Mouse (Mus musculus) CH12.LX (cell line): ENCODE measurements around the gene Gm16181. TPM values are rescaled to one million over a fixed set of nuclear protein-coding genes. Genes with fewer than 3 reads are reported as not detected.

Experiments
- DNase-seq: peaks from one replicate; pipeline ENCODE4 v3.0.0-alpha.2; 2013; ENCODE audit errors: extremely low read depth
- H3K27ac ChIP-seq: 2 replicates; pipeline ENCODE4 v1.5.1; 2012; ENCODE audit warnings: low read depth, mild to moderate bottlenecking, control low read depth, moderate library complexity; ENCODE audit not compliant: insufficient read depth
- H3K27me3 ChIP-seq: replicated peaks from 2 replicates; pipeline ENCODE3; 2012; ENCODE audit warnings: inconsistent platforms
- H3K36me3 ChIP-seq, 2 experiments: replicated peaks in 1 of 2; 2 replicates each; pipeline versions ENCODE3 to v1.6.1; 2012; ENCODE audit warnings: inconsistent platforms in 1 of 2, low read length in 1 of 2, mild to moderate bottlenecking in 1 of 2, mixed read lengths in 1 of 2, moderate library complexity in 1 of 2; ENCODE audit not compliant: control insufficient read depth in 1 of 2, insufficient read depth in 1 of 2
- H3K4me1 ChIP-seq, 2 experiments: 2 replicates each; pipeline ENCODE4 v1.6.1; 2012; ENCODE audit warnings: inconsistent platforms in 1 of 2, moderate library complexity in 1 of 2; ENCODE audit not compliant: insufficient read depth in 2 of 2, control insufficient read depth in 1 of 2
- H3K4me2 ChIP-seq: 2 replicates; pipeline ENCODE4 v1.6.1; 2012; ENCODE audit warnings: low read depth, mild to moderate bottlenecking, control low read depth; ENCODE audit not compliant: poor library complexity, insufficient read depth, severe bottlenecking
- H3K4me3 ChIP-seq, 3 experiments: fragments of 150-350 bp in 1 of 3; sonication (generic) in 1 of 3; replicated peaks in 1 of 3; 2 replicates each; pipeline versions ENCODE3 to v1.5.1; 2011 to 2012; ENCODE audit warnings: low read depth in 2 of 3, low read length in 2 of 3, mild to moderate bottlenecking in 2 of 3, moderate library complexity in 2 of 3, control low read depth in 1 of 3, improper control_type of control experiment in 1 of 3, inconsistent platforms in 1 of 3, mixed read lengths in 1 of 3; ENCODE audit not compliant: poor library complexity in 1 of 3
- H3K79me2 ChIP-seq: replicated peaks from 2 replicates; pipeline ENCODE4 v1.6.1; 2012; ENCODE audit warnings: mild to moderate bottlenecking, moderate library complexity; ENCODE audit not compliant: control insufficient read depth, poor library complexity, insufficient read depth, severe bottlenecking; ENCODE audit errors: extremely low read depth
- H3K9ac ChIP-seq: 2 replicates; pipeline ENCODE4 v1.6.1; 2012; ENCODE audit warnings: low read depth, mild to moderate bottlenecking, control low read depth, moderate library complexity; ENCODE audit not compliant: insufficient read depth
- H3K9me3 ChIP-seq: replicated peaks from 2 replicates; pipeline ENCODE3; 2012; ENCODE audit warnings: low read length, inconsistent platforms, mixed read lengths
- BHLHE40 ChIP-seq: IDR thresholded peaks from 2 replicates; pipeline ENCODE4 v1.6.1; 2011; ENCODE audit warnings: mild to moderate bottlenecking, low read depth, low read length, improper control_type of control experiment
- CHD1 ChIP-seq: IDR thresholded peaks from 2 replicates; pipeline ENCODE4 v1.6.1; 2012; ENCODE audit warnings: low read depth, low read length, improper control_type of control experiment, inconsistent platforms
- CHD2 ChIP-seq: IDR thresholded peaks from 2 replicates; pipeline ENCODE4 v1.6.1; 2011; ENCODE audit warnings: low read length, improper control_type of control experiment
- CTCF ChIP-seq, 2 experiments: IDR thresholded peaks in 1 of 2; conservative IDR thresholded peaks in 1 of 2; 2 replicates each; pipeline ENCODE4 v1.5.1; 2011 to 2012; ENCODE audit warnings: low read depth in 2 of 2, low read length in 2 of 2, improper control_type of control experiment in 1 of 2, inconsistent platforms in 1 of 2, mild to moderate bottlenecking in 1 of 2, moderate library complexity in 1 of 2
- E2F4 ChIP-seq: IDR thresholded peaks from 2 replicates; pipeline ENCODE4 v1.6.1; 2011; ENCODE audit warnings: low read depth, low read length, improper control_type of control experiment; ENCODE audit not compliant: insufficient replicate concordance
- ELF1 ChIP-seq: IDR thresholded peaks from 2 replicates; pipeline ENCODE4 v1.6.1; 2014; ENCODE audit warnings: low read depth, mild to moderate bottlenecking, inconsistent platforms, low read length, improper control_type of control experiment
- EP300 ChIP-seq: IDR thresholded peaks from 2 replicates; pipeline ENCODE4 v1.6.1; 2011; ENCODE audit warnings: low read length, improper control_type of control experiment
- ETS1 ChIP-seq: conservative IDR thresholded peaks from 2 replicates; pipeline ENCODE4 v1.6.1; 2012; ENCODE audit warnings: low read depth, mild to moderate bottlenecking, inconsistent platforms, low read length, improper control_type of control experiment, moderate library complexity
- GABPA ChIP-seq: IDR thresholded peaks from 2 replicates; pipeline ENCODE4 v1.6.1; 2012; ENCODE audit warnings: low read depth, low read length, improper control_type of control experiment, inconsistent platforms; ENCODE audit not compliant: insufficient replicate concordance
- HCFC1 ChIP-seq: IDR thresholded peaks from 2 replicates; pipeline ENCODE4 v1.6.1; 2012; ENCODE audit warnings: low read depth, mild to moderate bottlenecking, inconsistent platforms, low read length, improper control_type of control experiment
- IRF4 ChIP-seq: IDR thresholded peaks from 2 replicates; pipeline ENCODE4 v1.6.1; 2014; ENCODE audit warnings: low read depth, mild to moderate bottlenecking, inconsistent platforms, low read length, improper control_type of control experiment
- JUN ChIP-seq: IDR thresholded peaks from 2 replicates; pipeline ENCODE4 v1.6.1; 2011; ENCODE audit warnings: low read depth, mild to moderate bottlenecking, low read length, improper control_type of control experiment, moderate library complexity; ENCODE audit not compliant: insufficient read depth
- JUND ChIP-seq: conservative IDR thresholded peaks from 2 replicates; pipeline ENCODE4 v1.6.1; 2011; ENCODE audit warnings: low read depth, low read length, improper control_type of control experiment
- KAT2A ChIP-seq: IDR thresholded peaks from 2 replicates; pipeline ENCODE4 v1.6.1; 2012; ENCODE audit warnings: low read length, improper control_type of control experiment, inconsistent platforms; ENCODE audit not compliant: insufficient replicate concordance
- MAFK ChIP-seq: IDR thresholded peaks from 2 replicates; pipeline ENCODE4 v1.6.1; 2011; ENCODE audit warnings: low read length, improper control_type of control experiment; ENCODE audit not compliant: insufficient replicate concordance
- MAX ChIP-seq: IDR thresholded peaks from 2 replicates; pipeline ENCODE4 v1.6.1; 2011; ENCODE audit warnings: low read length, improper control_type of control experiment
- MAZ ChIP-seq: IDR thresholded peaks from 2 replicates; pipeline ENCODE4 v1.6.1; 2012; ENCODE audit warnings: low read depth, mild to moderate bottlenecking, inconsistent platforms, low read length, improper control_type of control experiment, moderate library complexity
- MEF2A ChIP-seq: IDR thresholded peaks from 2 replicates; pipeline ENCODE4 v1.6.1; 2014; ENCODE audit warnings: low read depth, mild to moderate bottlenecking, inconsistent platforms, low read length, improper control_type of control experiment, borderline replicate concordance
- MXI1 ChIP-seq: IDR thresholded peaks from 2 replicates; pipeline ENCODE4 v1.6.1; 2011; ENCODE audit warnings: mild to moderate bottlenecking, low read depth, low read length, improper control_type of control experiment
- MYC ChIP-seq: IDR thresholded peaks from 2 replicates; pipeline ENCODE4 v1.6.1; 2011; ENCODE audit warnings: low read depth, mild to moderate bottlenecking, improper control_type of control experiment, low read length
- NELFE ChIP-seq: IDR thresholded peaks from 2 replicates; pipeline ENCODE4 v1.6.1; 2011; ENCODE audit warnings: low read depth, low read length, improper control_type of control experiment
- NRF1 ChIP-seq: IDR thresholded peaks from 2 replicates; pipeline ENCODE4 v1.6.1; 2014; ENCODE audit warnings: low read depth, mild to moderate bottlenecking, inconsistent platforms, low read length, improper control_type of control experiment, moderate library complexity
- PAX5 ChIP-seq: IDR thresholded peaks from 2 replicates; pipeline ENCODE4 v1.6.1; 2012; ENCODE audit warnings: low read length, inconsistent platforms, mixed read lengths
- POLR2A ChIP-seq: IDR thresholded peaks from 2 replicates; pipeline ENCODE4 v1.6.1; 2011; ENCODE audit warnings: low read depth, mild to moderate bottlenecking, improper control_type of control experiment, low read length
- POLR2AphosphoS2 ChIP-seq: IDR thresholded peaks from 2 replicates; pipeline ENCODE4 v1.6.1; 2011; ENCODE audit warnings: low read depth, low read length, improper control_type of control experiment
- RAD21 ChIP-seq: IDR thresholded peaks from 2 replicates; pipeline ENCODE4 v1.6.1; 2011; ENCODE audit warnings: low read depth, mild to moderate bottlenecking, low read length, improper control_type of control experiment, moderate library complexity
- RCOR1 ChIP-seq: conservative IDR thresholded peaks from 2 replicates; pipeline ENCODE4 v1.6.1; 2012; ENCODE audit warnings: low read depth, mild to moderate bottlenecking, inconsistent platforms, low read length, improper control_type of control experiment
- SIN3A ChIP-seq: IDR thresholded peaks from 2 replicates; pipeline ENCODE4 v1.6.1; 2012; ENCODE audit warnings: low read length, improper control_type of control experiment, inconsistent platforms
- SMC3 ChIP-seq: IDR thresholded peaks from 2 replicates; pipeline ENCODE4 v1.6.1; 2011; ENCODE audit warnings: low read depth, low read length, improper control_type of control experiment
- TBP ChIP-seq: conservative IDR thresholded peaks from 2 replicates; pipeline ENCODE4 v1.6.1; 2011; ENCODE audit warnings: low read depth, low read length, improper control_type of control experiment
- TCF12 ChIP-seq: IDR thresholded peaks from 2 replicates; pipeline ENCODE4 v1.6.1; 2014; ENCODE audit warnings: low read depth, mild to moderate bottlenecking, inconsistent platforms, low read length, improper control_type of control experiment
- UBTF ChIP-seq: IDR thresholded peaks from 2 replicates; pipeline ENCODE4 v1.6.1; 2012; ENCODE audit warnings: low read depth, mild to moderate bottlenecking, inconsistent platforms, low read length, improper control_type of control experiment, moderate library complexity
- USF1 ChIP-seq: IDR thresholded peaks from 2 replicates; pipeline ENCODE4 v1.6.1; 2014; ENCODE audit warnings: low read depth, mild to moderate bottlenecking, inconsistent platforms, low read length, improper control_type of control experiment
- USF2 ChIP-seq: conservative IDR thresholded peaks from 2 replicates; pipeline ENCODE4 v1.6.1; 2011; ENCODE audit warnings: low read depth, low read length, improper control_type of control experiment
- ZC3H11A ChIP-seq: IDR thresholded peaks from 2 replicates; pipeline ENCODE4 v1.6.1; 2012; ENCODE audit warnings: low read depth, mild to moderate bottlenecking, inconsistent platforms, low read length, improper control_type of control experiment
- ZKSCAN1 ChIP-seq: IDR thresholded peaks from 2 replicates; pipeline ENCODE4 v1.6.1; 2012; ENCODE audit warnings: low read depth, inconsistent platforms, low read length, improper control_type of control experiment, borderline replicate concordance
- ZMIZ1 ChIP-seq: IDR thresholded peaks from 2 replicates; pipeline ENCODE4 v1.6.1; 2012; ENCODE audit warnings: low read depth, mild to moderate bottlenecking, inconsistent platforms, low read length, improper control_type of control experiment
- ZNF384 ChIP-seq: IDR thresholded peaks from 2 replicates; pipeline ENCODE4 v1.6.1; 2012; ENCODE audit warnings: low read depth, low read length, improper control_type of control experiment, inconsistent platforms
- dilution Hi-C: fragments of 300-500 bp; cut with MboI; formaldehyde crosslinking; loops from 2 replicates; pipeline ENCODE4 v1.14.3; 2020; ENCODE audit warnings: low sequenced_read_pairs; ENCODE audit not compliant: extremely low pct_unique_long_range_greater_than_20kb, extremely low pct_ligation_motif_present
- in situ Hi-C: fragments of 300-500 bp; cut with MboI; formaldehyde crosslinking; loops from 3 replicates; pipeline ENCODE4 v1.14.3; 2019; ENCODE audit warnings: low sequenced_read_pairs, low pct_ligation_motif_present, low pct_unique_long_range_greater_than_20kb, mixed read lengths
- polyA plus RNA-seq: library from polyadenylated mRNA; unstranded; fragments of >175 nt; gene quantifications from 2 replicates; pipeline ENCODE4 v1.2.1, GENCODE M21; 2012; ENCODE audit warnings: low read depth; ENCODE audit not compliant: insufficient read length
- total RNA-seq, 2 experiments: library from RNA; depleted of rRNA; stranded (reverse); fragments of 300-350 nt in 1 of 2; fragments of >200 nt in 1 of 2; gene quantifications; 2 replicates each; pipeline ENCODE4 v1.2.3; 2012 to 2014

Gene Gm16181
- total and polyA plus RNA-seq, 3 experiments = not detected

DNA sequence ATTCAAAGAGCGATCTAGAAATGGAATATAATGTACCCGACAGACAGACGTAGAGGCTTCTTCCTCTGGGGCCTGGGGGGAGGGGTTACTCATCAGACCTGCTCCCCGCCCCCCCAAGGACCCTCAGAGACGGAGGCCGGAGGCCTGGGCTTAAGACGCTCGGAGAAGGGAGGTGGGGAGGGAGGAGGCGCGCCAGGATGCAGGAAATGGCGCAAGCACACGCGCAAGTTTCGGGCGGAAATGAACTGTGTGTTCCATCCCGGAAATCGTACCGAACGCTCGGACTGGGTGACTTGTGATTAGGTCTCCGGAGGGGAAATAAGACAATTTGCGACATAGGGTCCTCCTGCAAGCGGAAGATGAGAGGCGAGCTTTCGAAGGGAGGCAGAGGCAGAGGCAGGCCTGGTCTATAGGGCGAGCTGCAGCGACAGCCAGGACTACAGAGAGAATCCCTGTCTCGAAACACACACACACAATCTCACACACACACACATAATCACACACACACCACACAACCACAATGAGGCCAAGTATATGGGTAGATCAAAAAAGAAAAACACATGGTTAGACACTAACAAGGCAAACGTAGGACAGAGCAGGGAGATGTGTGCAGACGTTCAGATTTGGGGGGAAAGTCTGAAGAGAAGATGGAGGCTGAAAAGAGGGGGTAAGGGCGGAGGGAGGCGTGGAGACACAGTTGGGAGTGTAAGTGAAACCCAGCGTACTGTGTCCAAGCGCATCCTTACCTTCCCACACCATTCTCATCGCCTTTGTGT is 15.2 kb downstream of the Gm16181 start, which contains the start of gene Nfkbil1:
TSS of gene Nfkbil1 (minus strand) at position 179 of the 776 bp plus-strand sequence.
- dilution Hi-C loops (no loop called here), in situ Hi-C loops (loop anchor here (10.0 kb wide), 1 partner anchor 221 kb away; the partner anchor contains the start of gene Vwa7)
- Histone ChIP-seq H3K79me2 (peaks cover 24% of the 10 kb centered on the region), H3K27ac (peak within 1 kb of the TSS; percentile 96), H3K4me3 (peak within 1 kb of the TSS; percentile 67 to 100 (median 86)), H3K9me3 (no peaks in the 10 kb centered on the region), H3K4me1 (peaks cover 14 to 53% of the 10 kb centered on the region in 2 experiments), H3K27me3 (no peaks in the 10 kb centered on the region), H3K9ac (peak within 1 kb of the TSS; percentile 99), H3K36me3 (peaks cover 5 to 35% of the 10 kb centered on the region in 2 experiments), H3K4me2 (peak within 1 kb of the TSS; percentile 57; the same call in 1 of the 2 replicates)
- TF ChIP-seq CHD2 (peak; percentile 90), MXI1 (peak; percentile 71; the same call in 1 of the 2 replicates), MAX (peak; percentile 84), EP300 (no peak), SMC3 (peak; percentile 26), ZC3H11A (no peak), CHD1 (peak; percentile 88; the same call in 1 of the 2 replicates), ZKSCAN1 (no peak; the same call in 1 of the 2 replicates), TBP (peak; percentile 92), POLR2AphosphoS2 (peak; percentile 71; the same call in 1 of the 2 replicates), JUND (0 out of 2 replicates have a peak, but pooled peaks have one; percentile 33), MAZ (peak; percentile 97), TCF12 (peak; percentile 92), IRF4 (peak; percentile 84), MYC (peak; percentile 86), RCOR1 (no peak; the same call in 1 of the 2 replicates), USF2 (no peak), ZMIZ1 (peak; percentile 75), SIN3A (peak; percentile 96), PAX5 (no peak), MEF2A (peak; percentile 77; the same call in 1 of the 2 replicates), HCFC1 (peak; percentile 95), BHLHE40 (peak; percentile 59), NRF1 (peak; percentile 71), KAT2A (peak; percentile 91; the same call in 1 of the 2 replicates), ZNF384 (no peak), ELF1 (peak; percentile 97), GABPA (peak; percentile 17; the same call in 1 of the 2 replicates), CTCF (conservative IDR thresholded peaks at IDR 0.05 in 1 of 2, IDR thresholded peaks at IDR 0.05 in 1 of 2; ENCODE audit: low read depth in 2 of 2, low read length in 2 of 2) (no peak), JUN (peak; percentile 7; the same call in 1 of the 2 replicates), POLR2A (peak; percentile 72), RAD21 (no peak), UBTF (peak; percentile 86; the same call in 1 of the 2 replicates), MAFK (no peak), ETS1 (peak; percentile 3), E2F4 (peak; percentile 46; the same call in 1 of the 2 replicates), USF1 (no peak), NELFE (peak; percentile 65; the same call in 1 of the 2 replicates)
- DNase-seq = peak; percentile 99
